Mouse (Mus musculus) layer of hippocampus, adult 11-12 months (tissue): ENCODE data around the gene Ihh.
A peak's percentile ranks its signal among the peaks of the same experiment; 100 is the strongest.

Experiments
- DNase-seq: peaks from one replicate; pipeline ENCODE4 v3.0.0; 2022; ENCODE audit warnings: low spot score

The Ihh gene

DNA sequence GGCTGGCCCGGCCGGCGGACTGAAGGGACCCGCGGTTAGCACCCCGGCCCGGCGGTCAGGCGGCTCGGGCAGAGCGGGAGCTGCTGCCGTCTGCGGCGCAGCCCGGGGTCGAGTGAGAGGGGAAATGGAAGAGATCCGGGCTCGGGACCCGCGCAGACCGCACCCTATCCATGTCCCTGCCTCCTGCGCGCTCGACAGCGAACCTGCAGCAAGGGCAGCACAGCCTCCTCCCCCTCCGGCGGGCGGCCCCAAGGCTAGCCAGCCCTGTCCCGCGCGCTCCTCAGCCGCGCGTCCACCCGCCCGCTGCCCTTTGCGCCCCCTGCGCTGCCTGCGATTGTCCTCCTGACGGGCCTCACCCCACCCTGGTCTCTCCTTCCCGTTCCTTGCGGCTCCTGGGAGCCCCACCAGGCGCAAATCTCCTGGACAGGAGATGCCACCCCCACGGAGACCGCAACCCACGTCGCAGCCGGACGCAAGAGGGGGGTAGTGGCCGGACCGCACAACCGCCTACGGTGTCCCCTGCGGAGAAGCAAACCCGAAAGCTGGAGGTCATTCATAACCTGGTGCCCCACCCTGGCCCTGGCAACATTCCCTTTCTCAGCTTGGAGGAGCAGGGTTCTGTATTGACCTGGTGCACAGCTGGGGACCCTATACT lies at the start of gene Ihh:
Gene Ihh (minus strand): TSS at position 117 of the 655 bp plus-strand sequence.
- no peak for DNase-seq

DNA sequence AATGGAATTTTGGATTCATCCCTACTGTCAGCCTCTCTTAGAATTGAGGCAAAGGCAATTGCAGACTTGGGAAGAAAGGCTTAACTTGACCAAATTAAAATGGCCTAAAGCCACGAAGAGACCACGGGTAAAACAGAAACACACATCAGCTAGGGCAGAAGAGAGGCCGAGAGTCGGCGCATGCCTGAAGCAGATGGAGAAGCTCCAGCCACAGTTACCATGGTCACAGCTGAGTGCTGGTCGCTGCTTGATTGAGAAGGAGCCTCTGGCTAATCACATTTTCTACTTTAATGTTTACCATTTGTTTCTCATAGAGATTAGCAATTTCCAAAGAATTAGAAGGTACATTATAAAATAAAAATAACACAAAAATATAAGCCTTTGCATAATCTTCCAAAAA lies 49.7 kb upstream of the Ihh start:
- peak; percentile 17 for DNase-seq

DNA sequence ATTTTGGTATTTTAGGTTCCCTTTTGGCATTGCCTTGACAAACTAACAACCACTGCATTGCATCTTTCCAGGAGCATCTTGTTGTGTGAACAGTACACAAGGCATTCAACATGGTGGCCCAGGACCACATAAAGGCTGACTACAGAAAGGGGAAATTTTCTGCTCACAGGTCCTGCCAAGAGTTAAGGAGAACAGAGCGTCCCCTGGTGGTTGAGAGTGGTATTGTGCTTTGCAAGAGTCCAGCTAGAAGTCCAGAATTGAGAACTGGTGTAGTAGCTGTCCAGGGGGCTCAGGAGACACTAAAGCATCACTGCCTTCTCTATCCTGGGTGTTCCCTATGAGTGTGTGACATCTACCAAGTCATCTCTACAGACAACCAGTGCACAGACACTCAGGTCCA lies 49.0 kb upstream of the Ihh start:
- peak; percentile 33 for DNase-seq

DNA sequence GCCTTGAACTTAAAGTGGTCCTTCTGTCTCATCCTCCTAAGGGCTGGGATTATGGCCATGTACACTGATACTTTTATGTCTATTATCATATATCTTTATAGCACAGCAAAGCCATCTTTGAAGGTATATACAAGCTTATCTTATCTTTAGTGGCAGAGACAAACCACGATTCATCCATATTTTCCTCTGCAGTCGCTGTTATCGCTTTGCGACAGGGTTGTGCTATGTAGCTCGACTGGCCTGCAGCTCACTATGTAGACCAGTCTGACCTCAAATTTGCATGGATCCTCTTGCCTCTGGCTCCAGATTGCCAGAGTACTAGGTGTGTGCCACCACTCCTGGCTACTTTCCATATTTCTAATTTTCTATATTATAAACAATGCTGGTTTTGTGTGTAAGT lies 47.7 kb upstream of the Ihh start:
- DNase-seq = no peak

DNA sequence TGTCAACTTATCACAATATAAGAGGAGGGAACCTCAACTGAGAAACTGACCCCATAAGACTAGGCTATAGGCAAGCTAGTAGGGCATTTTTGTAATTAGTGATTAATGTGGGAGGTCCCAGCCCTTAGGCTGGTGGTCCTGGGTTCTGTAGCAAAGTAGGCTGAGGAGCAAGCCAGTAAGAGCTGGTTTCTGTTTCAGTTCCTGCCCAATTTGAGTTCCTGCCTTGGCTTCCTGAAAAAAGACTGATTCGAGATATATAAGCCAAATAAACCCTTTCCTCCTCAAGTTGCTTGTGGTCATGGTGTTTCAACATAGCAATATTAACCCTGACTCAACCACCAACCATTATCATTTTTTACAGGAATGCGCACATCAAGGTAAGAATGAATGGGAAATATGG lies 45.8 kb upstream of the Ihh start:
- no peak for DNase-seq

DNA sequence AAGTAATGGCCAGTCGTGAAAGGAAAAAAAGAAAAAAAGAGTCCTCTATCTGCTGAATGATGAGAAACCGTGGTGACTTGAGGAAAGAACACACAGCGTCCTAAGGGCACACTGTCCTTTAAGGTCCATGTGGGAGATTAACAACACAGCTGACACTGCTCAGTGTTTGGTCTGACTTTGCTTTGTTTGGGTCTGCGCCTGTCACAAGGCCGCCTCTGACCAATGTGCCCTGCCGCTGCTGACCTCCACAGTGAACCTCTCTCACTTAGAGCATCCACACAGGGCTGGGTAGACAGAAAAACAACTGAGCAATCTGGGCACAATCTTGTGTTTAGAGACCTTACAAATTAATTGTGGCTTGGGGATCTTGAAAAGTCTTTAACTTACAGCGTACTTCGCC lies 25.5 kb upstream of the Ihh start:
- no peak for DNase-seq

DNA sequence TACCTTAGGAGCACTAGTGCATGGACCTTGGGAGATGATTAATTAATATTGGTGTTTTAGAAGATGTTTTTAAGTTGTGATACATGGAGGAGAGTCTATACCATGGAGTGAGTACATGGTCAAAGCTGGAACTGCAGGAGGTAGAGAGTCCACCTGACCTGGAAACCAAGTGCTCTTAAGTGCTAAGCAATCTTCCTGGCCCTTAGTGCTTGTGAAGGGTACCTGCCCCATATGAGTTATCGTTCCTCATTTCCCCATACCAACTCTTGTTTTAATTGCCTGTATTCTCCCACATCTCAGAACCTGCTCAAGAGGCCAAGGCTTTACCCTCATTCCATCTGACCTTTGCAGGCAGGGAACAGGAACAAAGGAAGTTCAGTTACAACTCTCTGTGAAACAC lies 24.5 kb upstream of the Ihh start:
- no peak for DNase-seq

DNA sequence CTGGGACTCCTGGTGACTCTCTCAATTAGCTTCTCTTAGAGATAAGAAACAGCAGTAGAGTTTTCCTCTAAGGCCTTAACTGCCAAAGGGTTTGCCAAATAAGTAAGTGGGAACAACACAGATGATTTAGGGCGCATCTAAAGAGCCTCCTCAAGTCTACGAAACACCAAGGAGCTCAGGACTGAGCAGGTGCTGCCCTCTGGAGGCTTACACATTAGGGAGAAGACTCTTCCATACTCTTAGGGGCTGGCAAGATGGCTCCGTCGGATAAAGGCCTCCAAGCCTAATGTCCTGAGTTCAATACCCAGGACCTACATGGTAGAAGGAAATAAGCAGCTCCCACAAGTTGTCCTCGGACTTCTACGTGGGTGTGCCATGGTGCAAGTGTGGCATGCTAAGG lies 22.1 kb upstream of the Ihh start:
- DNase-seq = no peak

DNA sequence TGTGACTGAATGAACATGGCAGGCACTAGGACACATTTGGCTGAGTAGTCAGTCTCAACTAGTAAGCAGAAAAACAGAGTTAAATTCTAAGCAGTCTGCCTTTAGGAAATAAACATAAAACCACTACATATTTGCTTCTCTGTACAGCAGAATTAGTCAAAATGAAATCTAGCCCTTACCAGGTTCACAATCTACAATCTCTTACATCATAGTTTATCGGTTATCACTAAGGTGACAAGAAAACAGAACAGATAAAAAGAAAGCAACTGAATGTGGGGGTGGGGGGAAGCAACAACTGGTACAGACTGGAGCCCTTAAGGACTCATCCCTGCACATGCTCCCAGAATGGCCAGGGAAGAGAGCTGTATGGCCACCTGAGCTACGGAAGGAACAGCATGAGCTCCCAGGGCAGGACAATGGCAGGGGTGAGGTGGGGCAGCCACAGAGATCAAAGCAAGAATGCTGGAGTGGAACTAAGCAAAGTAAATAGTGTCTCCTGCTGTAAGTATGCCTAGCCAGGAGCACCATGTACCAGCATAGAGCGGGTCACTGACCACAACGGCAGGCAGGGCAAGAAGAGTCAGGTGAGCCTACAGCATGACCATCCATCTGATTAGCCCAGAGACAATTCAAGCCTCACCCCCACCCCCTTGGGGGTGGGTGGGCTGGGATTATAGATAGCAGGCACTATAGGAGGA lies 20.0 kb upstream of the Ihh start:
- no peak for DNase-seq

DNA sequence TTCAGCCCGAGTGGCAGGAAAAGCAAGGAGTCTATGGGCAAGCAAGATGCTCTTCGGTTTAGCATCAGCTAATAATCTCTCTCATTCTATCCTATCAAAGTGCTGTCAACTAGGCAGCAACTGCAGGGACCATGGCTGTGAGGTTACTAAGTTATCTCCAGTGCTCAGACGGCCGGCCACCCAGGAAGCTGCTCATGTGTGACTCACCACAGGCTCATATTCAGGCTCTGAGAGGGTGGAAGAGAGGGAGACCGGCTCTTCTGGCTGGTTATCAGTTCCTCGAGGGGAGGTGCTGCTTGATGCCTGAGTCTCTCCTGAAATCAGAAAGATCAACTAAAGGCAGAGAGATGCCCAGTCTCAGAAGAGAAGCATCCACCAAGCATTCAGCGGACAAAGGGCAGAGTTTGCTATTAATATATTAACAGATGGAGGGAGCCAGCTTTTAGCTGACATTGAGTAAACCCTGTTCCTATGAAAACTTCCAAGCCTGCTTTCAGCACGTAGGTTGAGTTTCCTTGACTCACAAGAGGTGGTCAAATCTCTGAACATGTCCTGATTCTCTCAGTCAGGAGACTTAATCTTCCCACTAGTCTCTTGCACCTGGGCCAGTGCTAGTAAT lies 16.6 kb upstream of the Ihh start:
- no peak for DNase-seq

DNA sequence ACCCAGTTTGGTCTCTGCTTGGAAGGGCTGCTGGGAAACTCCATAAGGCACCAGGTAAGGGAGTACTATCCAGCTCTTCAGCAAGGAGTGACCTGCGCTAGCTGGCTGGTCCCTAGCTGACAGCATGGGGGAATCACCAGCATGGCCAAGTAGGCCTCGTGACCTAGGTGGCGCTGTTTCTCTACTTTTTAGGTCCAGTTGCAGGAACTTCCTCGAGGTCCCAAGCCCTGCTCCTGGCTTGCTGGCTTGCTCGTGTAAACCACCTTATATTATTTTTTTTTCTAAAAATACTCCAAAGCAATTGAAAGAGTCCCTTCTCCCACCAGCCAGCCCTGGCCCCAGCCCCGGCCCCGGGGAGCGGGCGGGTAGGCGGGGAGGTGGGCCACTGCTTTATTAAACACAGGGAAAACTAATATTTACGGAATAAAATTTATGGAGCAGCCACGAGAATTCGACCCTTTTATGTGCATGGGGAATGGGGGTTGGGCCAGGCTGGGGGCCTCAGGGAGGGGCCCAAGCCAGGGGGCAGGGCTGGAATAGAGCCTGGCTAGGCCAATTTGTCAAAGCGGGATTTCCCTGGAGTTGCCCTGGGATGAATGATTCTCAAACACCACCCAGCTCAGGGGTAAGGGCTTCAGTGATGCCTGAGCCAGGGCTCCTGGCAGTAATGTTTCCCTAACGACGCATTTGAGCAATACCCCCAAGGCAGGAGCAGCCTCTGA lies 13.2 kb upstream of the Ihh start:
- DNase-seq = peak; percentile 84

DNA sequence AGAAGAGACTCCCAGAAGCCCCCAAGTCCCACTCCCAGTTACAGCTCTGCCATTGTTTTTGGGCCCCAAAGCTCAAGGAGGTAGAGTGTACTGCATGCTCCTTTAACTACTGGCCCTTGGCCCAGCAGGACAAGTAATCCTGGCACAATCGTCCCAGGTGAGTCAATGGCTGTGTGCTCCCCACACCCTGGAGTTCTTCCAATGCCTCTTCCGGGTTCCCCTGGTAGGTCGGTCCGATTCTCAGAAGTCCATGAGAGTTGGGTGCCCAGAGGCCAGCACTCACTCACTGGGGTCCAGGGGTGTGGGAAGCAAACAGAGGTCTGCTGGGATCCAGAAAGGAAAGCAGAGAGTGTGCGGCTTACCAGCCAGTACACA lies 11.4 kb upstream of the Ihh start:
- no peak for DNase-seq

DNA sequence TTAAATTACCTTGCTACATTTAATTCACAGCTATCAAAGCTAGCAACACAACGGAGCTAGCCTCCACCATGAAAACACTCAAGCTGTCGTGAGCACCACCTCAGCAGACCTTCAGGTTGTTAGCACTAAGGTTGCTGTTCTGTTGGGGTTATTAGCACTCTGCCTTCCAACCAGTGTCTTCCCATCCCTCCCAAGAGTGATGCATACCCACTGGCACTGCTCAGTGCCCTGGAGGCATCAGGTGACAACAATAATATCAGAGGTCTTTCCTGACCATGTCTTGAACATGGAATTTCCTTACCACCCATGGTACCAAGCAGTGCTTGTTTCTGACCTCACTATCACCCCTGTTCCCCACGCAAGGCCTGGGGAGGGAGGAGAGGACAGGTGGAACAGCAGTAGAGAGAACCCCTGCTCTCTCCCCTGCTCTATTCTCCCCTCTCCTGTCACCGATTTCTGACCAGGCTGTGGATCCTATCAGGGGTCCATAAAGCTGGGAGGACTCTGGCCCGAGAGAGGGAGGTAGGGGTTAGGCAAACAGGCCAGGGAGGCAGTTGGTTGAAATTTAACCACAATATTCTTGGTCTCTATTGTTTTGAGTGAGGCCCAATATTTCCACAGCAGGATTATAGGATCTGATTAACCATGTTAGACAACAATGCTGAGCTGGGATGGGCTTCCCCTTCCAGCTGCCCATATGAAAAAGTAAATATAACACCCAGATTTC lies 10.8 kb upstream of the Ihh start:
- DNase-seq = no peak

DNA sequence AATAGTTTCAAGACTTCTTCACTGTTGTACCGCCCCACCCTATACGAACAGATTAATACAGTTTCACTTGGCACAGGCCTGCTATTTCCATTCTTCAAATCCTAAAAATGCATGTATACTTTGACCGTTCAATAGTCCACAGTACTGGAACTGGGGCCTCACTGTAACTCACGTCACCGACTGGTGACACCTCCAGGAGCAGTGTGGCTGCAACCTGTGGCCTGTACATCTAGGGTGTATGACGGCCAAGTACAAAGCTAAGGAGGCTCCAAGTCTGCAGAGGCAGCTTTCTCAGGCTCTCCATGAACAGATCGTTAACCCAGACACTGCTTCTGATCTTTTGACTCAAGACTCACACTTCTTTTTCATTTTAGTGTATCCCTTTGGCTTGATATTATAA lies 10.2 kb upstream of the Ihh start:
- no peak for DNase-seq

DNA sequence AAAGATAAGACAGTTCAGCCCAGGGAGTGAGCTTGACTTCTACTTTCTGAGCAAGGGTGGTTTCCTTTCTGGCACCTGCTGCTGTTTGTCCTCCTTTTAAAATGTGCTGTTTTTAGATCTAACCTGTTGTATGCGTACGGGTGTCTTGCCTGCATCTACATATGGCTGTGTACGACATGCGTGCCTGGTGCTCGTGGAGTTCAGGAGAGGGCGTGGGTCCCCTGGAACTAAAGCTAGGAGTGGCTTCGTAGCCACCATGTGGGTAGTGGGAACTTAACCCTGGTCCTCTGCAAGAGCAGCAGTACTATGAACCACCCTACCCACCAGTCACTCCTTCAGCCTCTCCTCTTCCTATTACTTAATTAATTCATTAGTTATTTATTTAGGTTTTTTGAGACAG lies 8.6 kb upstream of the Ihh start:
- DNase-seq = no peak

DNA sequence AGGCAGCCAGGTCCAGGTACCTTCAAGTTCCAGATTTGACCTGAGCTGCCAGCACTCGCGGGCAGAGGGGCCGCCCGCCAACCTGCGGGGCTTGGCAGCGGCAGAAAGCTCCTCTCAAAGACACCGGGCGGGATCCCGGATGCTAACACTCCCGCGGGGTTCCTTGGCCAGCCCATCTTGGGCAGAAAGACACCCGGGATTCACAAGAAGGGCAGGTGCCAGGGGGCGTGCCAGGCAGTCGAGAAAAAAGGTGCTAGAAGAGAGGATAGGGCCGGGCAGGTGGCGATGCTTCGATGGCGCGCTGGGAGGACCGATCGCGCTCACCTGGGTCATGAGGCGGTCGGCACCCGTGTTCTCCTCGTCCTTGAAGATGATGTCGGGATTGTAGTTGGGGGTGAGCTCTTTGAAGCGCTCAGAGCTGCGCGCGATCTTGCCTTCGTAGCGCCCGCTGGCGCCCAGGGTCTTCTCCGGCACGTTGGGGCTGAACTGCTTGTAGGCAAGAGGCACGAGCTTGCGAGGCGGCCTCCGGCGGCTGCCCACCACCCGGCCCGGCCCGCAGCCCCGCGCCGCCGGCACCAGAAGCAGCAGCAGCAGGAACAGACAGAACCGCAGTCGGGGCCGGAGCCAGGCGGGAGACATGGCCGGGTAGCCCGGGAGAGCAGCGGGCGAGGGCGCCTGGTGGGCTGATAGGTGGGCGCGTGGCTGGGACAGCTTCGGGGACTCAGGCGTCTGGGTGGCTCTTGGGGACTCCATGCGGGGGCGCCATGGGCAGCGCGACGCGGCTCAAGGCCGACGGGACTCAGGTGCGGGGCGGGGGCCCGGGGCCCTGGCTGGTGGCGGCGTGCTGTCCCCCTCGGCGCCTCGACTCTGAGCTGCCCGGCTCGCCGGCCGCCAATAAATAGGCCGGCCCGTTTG lies 639 bp downstream of the Ihh start:
- no peak for DNase-seq

DNA sequence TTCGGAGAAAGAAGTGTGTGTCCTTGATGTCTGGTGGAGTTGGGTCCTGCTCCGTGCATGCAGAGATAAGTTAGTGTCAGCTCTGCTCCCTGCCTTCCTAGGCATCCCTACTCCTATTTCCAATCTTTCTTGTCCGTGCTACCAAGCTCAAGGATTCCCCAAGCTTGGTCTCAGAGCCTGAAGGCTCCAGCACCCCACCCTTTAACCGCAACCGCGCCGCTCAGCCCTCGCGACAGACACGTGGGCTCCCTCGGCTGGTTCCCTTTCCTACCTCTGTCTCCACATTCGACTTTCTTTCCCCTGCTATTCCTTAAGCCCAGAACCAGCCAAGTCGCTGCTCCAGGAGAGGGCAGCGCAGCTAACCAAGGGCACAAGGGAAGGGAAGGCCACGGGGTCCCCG lies 1.4 kb downstream of the Ihh start:
- no peak for DNase-seq

DNA sequence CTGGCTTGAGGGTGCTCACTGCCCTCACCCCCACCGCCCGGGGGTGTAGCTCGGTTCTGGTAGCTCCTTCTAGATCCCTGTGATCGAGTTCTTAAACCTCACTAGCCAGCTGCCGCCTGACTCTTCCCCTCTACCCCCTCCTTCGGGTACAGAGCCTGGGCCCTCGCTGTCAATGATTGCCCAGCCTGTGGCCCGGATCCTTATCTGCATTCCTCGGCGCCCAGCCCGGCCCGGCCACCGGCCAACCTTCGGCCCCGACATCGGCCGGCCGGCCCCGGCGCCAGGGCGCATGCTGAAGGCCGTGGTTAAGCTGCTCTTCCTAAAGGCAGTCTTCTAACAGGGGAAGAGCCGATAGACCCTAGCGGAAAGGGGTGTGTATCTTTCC lies 1.8 kb downstream of the Ihh start:
- DNase-seq = no peak

DNA sequence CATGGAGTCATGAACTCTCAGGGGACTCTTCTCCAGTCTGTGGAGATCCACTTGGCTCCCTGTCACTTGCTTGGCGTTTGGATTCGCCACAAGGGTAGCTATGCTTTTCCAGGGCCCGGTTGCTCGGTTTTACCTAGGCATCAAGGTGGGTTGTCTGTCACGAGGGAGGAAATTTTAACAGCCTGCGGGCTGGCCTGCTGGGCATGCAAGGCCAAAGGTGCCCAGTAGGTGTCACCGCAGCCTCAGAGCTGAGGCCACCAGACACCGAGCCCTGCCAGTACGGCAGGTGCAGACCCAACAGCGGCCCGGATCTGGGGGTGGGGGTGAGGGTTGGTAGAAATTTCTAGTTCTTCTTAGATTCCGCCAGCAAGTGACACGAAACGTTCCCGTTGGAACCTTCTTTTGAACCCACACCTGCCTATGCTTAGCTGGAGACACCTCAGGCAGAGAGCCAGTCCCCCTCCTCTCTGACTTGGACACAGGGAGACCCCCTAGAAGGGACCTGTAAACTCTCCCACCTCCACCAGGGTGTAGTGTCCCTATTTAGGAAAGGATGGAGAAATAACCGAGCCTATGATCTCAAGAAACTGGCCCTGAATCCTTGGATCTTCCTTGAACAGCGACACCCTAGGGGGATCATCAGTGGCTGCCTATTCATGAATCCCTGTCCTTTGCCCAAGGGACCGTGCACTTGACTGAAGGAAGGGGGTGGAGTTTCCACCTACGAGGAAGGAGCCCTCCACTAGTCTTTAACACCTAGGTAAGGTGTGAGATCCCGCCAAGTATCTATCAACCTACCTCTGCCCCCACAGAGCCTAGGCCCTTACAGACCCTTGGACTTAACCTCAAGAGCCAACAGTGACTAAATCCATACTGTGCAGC lies 2.4 kb downstream of the Ihh start:
- peak; percentile 60 for DNase-seq

DNA sequence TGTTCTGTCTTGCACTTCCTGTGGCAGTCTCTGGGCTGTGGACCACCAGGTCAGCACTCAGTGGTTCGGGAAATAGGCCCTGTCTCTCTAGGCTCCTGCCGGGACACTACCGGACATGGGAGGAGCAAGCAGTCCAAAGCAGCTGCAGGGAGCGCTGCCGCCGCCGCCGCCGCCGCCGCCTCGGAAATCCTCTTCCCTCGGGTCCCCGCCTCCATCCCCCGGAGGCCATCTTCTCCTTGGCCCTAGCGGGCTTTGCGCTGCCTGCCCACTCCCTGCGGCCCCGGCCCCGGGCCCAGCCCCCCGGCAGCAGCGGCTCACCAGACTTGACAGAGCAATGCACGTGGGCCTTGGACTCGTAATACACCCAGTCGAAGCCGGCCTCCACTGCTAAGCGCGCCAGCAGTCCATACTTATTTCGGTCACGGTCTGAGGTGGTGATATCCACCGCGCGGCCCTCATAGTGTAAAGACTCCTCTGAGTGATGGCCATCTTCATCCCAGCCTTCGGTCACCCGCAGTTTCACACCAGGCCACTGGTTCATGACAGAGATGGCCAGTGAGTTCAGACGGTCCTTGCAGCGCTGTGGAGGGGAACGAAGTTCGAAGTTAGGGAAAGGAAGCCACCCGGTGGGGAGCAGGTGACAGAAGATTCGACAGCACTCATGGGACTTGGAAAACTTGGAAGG lies 3.3 kb downstream of the Ihh start:
- DNase-seq = no peak
